Mouse (Mus musculus) heart, adult 18-20 months (tissue): ENCODE results near the gene Atp2a2. TPM values are rescaled to one million over a fixed set of nuclear protein-coding genes. Genes with fewer than 3 reads are reported as not detected.
A peak's percentile ranks its signal among the peaks of the same experiment; 100 is the strongest.

Source experiments
- DNase-seq, 2 experiments: peaks; one replicate each; pipeline ENCODE4 v3.0.0; 2021 to 2022; ENCODE audit warnings: mixed read lengths in 1 of 2
- long read RNA-seq, 2 experiments: library from polyadenylated mRNA; stranded (forward); transcript quantifications; one replicate each; pipeline ENCODE4 v2.0.0; 2021
- total RNA-seq, 2 experiments: library from RNA; stranded (reverse); gene quantifications; 2 replicates each; pipeline ENCODE4 v1.2.3; 2021

Atp2a2 gene
- over 10,000 TPM; 12,284 to 12,648 TPM for total RNA-seq
- long read RNA-seq, experiment 1, full-length matches to known transcripts, result 4,298 of 5,890 reads
- long read RNA-seq, experiment 1, partial matches to known transcripts, result 755 of 5,890 reads
- long read RNA-seq, experiment 1, other reads (novel, unspliced or antisense), result 837 of 5,890 reads
- long read RNA-seq, experiment 2, full-length matches to known transcripts, result 2,043 of 2,933 reads
- long read RNA-seq, experiment 2, partial matches to known transcripts, result 428 of 2,933 reads
- long read RNA-seq, experiment 2, other reads (novel, unspliced or antisense), result 462 of 2,933 reads

DNA sequence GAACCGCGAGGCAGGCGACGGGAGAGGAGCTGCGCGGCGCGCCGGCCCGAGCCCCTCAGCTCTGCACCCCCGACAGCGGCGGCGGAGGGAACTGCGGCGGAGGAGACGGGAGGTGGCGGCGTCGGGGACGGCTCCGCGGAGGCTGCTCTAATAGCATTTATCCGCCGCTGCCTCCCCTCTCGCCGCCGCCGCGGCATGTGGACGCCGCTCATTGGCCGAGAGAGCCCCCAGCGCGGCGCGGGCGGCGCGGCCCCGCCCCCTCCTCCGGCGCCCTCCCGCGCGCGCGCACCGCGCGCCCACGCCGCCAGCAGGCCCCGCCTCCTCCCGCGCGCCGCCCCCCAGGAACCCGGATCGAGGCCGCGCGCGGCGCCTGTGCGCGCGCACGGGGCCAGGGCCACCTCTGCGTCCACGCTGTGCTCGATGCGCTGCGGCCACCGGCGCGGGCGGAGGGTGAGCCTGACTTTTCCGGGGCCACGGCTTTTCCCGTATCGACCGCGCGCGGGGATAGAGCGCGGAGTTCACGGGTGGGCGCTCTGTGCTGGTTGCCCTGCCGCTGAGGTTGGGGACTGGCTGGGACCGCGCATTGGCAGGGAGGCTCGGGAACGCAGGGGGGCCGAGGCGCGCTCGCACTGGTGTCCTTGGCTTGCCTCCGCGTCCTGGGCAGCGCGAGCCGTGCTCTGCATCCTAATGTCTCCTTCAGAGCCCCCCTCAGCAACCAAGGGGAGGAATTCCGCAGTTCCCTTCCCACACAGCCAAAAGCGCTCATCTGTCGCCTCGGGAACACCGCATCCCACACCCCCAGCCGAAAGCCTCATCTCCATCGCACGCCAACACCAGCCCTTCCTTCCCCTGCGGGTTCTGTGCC is at the start of gene Atp2a2:
Gene Atp2a2 (minus strand): TSS at position 149 of the 865 bp plus-strand sequence.
- DNase-seq, result peak; percentile 93 to 95

DNA sequence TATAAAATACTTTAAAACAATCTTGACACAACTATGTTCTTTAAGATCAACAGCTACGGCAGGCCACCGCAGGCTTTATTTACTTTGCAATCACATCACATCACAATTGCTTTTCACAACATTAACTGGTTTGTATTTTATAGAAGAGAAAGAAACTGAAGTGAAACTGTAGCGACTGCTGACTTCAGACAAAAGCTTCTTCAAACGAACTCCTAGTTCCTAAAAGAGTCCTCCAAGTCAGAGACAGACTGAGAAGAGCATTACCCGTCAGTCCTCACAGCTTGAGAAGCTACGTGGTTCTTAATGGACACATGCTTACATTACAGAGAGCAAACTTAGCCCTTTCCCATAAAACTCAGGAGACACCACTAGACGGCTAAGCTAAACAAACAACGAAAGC is 48.4 kb upstream of the Atp2a2 start:
- peak in 1 of 2 experiments; percentile 26 for DNase-seq

- DNase-seq, result peak; percentile 67 to 69
These were observed 46.6 kb upstream of the Atp2a2 start for GRCm38 (mm10) chr5:122548671-122549070.

DNA sequence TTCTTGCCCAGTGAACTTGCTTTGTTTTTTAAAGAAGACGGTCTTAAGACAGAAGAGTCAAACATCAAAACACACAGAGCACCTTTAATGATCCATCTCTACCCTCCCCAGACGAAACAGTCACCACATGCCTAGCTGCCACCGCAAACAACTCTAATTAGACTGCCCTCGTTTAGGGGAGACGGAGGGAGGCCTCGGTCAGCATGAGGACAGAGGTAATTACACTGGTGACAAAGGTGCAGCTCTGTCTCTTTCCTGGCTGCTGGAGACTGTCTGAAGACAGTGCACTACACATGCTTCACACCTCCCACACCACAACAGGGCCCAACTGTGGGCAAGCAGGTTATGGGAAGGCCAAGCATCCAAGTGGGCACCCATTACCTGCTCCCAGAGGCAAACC is 45.8 kb upstream of the Atp2a2 start:
- DNase-seq, result peak in 1 of 2 experiments; percentile 44

- peak; percentile 82 to 86 for DNase-seq
These were observed 45.3 kb upstream of the Atp2a2 start for GRCm38 (mm10) chr5:122547251-122547714.

DNA sequence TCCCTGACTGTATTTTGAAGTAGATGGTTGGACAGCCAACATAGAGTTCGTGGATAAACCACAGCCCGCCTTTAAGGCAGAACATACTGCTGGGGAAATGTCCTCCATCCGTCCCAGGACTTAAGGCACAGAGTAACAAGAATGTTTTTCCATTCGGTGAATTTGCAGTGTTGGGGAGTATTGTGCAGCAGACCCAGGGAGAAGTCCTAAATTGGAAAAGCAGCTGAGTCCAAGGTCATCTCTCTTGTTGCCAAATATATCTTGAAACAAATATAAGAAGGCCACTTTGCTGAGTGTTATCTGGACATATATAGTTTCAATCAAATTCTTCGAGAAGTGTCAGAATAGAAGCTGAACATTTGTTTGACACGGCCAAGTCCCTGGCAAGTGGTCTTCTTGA is 41.4 kb upstream of the Atp2a2 start:
- DNase-seq, result peak in 1 of 2 experiments; percentile 14

DNA sequence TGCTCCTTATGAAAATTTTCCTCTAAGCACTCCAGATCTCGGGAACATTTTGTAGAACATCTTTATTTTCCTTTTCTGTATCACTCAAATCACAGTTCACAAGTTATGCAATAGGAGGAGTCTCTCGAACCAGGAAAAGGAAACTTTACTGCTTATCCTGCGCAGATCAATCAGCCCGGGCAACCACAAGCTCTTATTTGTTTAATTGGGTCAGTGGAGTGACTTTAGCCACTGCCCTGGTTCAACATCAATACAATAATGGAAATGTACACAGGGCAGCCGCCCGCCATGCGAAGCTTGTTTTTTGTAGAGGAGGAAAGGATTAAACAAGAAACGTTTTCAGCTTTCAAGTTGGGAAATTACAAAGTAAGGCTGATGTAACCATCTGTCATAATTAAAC is 39.8 kb upstream of the Atp2a2 start:
- DNase-seq, result no peak

DNA sequence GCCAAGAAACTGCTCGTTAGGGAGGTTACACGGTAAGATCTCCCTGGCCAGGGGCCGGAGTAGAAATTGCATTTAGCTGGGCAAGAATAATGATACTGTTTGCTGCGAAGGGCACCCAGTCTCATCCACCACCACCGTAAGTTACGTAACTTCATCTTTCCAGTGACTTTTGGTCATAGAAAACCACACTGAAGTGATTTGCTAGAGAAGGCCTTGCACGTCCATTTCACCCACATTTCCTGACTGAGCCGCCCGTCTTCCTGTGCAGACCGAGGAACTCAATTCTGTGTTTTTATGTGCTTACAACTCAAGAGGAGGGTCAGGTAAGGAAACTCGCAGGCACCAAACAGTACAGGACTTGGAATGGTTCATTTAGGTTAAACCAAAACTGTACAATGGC is 36.1 kb upstream of the Atp2a2 start:
- no peak for DNase-seq

DNA sequence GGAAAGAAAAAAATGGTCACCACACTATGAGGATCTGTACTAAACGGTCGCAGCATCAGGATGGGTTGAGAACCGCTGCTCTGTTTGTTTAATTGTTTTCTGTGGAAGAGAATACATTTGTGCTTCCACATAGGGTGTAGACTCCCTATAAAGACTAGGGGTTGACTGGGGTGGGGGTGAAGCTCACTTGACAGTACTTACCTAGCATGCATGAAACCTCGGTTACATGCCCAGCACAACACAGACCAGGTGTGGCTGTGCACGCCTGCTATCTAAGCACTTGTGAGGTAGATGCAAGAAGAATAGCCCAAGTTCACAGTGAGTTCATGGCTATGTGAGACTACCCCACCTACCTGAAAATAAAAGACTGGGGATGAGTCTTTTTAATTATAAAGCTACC is 35.6 kb upstream of the Atp2a2 start:
- DNase-seq, result no peak

- no peak for DNase-seq
These were observed 31.9 kb upstream of the Atp2a2 start for GRCm38 (mm10) chr5:122533884-122534283.

- DNase-seq, result no peak
These were observed 28.0 kb upstream of the Atp2a2 start for GRCm38 (mm10) chr5:122529913-122530604.

DNA sequence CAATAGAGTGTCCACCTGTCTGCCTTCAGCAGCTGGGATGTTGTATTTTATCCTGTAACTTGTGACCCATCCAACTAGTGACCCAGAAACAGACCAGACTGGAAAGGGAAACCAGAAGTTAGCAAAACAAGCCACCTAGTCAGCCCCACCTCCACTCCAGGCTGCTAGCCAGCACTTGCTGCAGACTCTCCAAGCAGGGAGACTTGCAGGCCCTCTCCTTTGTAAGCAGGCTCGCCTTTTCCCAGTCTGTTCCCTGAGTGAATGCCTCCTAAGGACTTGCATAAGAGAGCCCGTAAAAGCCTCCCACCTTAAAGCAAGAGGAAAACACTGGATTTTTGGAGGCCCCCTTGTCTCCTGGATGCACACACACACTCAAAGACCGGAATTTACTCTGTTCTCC is 27.3 kb upstream of the Atp2a2 start:
- peak; percentile 87 to 88 for DNase-seq

DNA sequence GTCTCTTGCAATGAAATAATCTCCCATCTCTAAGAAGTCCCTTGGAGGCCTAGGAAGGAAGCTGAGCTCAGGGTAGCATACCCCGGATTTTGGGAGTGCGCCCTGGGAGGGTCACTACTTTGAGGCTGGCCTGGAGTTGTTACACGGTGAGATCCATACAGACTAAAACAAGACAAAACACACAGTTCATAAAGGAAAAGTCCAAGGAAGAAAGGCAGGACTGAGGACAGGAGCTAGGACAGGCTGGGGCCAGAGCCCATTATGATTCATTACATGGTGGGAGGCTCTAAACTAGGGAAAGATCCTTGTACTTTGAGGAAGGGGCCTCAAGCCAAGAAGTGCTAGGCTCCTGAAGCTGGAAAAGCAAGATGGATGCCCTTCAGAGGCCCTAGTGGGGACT is 26.6 kb upstream of the Atp2a2 start:
- DNase-seq, result no peak

- DNase-seq, result peak; percentile 68 to 75
These were observed 25.7 kb upstream of the Atp2a2 start for GRCm38 (mm10) chr5:122527761-122528160.

DNA sequence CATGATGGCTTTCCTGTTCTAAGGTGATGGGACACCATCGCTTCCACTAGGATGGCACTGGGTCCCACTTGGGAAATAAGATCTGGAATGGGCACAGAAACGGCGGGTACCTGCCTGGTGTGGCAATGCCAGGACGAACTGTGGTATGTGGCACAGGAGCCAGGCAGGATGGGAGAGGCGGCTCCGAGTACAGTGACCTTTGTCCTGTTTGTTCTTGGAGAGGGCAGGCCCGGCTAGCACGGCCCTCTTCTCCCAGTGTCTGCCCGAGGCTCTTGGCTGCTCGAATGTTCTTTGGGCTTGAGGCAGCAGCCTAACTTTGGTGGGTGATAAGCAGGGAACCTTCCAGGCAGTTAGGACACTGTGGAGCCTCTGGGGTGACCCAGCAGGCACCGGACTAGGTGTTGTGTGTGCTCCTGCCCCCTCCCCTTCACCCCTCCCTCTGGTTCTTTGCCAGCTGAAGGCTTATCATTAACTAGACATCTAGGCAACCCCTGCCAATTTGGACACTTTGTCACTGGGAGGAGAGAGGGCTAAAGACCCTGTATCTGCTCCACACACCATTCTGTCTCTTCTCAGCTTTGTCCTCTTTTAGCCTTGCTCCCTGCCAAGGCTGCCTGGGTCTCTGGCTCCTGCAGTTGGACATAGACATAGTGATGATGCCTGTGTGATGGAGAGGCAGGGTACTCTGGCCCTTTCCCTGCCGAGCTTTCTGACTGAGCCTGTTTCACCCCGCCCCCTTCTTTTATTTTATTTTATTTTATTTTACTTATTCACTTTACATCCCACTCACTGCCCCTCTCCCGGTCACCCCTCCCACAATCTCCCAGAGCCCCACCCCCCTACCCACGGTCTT is 25.1 kb upstream of the Atp2a2 start:
- peak; percentile 79 to 89 for DNase-seq

DNA sequence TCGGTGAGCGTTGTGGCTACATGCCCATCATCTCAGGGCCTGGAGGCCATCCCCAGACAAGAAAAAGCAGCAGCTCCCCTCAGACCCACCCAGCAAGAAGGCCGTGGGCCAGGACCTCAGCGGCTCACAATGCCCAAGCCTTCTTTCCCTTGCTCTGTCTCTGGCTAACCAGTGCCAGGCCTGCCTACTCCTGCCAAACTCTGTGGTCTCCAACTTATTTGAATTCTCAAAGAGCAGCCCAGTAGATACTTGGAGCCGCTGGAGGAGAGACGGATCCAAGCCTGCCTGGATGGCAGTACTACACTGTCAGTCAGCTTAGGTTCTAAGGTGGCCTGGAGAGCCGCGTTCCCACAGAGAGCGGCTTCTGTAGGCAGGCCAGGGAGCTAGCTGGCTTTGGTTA is 24.4 kb upstream of the Atp2a2 start:
- peak; percentile 59 to 68 for DNase-seq

GRCm38 (mm10) chr5:122525238-122525931 is 23.4 kb upstream of the Atp2a2 start:
- peak; percentile 57 to 67 for DNase-seq

GRCm38 (mm10) chr5:122524854-122525237 is 22.8 kb upstream of the Atp2a2 start:
- DNase-seq, result peak in 1 of 2 experiments; percentile 67

GRCm38 (mm10) chr5:122524244-122524643 is 22.2 kb upstream of the Atp2a2 start:
- DNase-seq, result peak; percentile 57 to 72

GRCm38 (mm10) chr5:122521130-122521473 is 19.1 kb upstream of the Atp2a2 start:
- DNase-seq, result peak; percentile 70 to 82
